Mouse (Mus musculus) stomach, embryonic 14.5 days (tissue): Measurements from ENCODE around the gene Myoz1. TPM values are rescaled to one million over a fixed set of nuclear protein-coding genes. Genes with fewer than 3 reads are reported as not detected.
"Not testable (repeated sequence)": the region's sequence is repeated elsewhere in the genome, so short reads cannot be mapped to it uniquely, and the experiment has no call there.

Experiments
- ATAC-seq: fragments of 200-750 bp; cut with Nextera tagmentation; 2 replicates; pipeline ENCODE4 v1.8.0; 2017; ENCODE audit warnings: low read depth, moderate TSS enrichment; ENCODE audit not compliant: insufficient number of reproducible peaks, insufficient read depth, low FRiP score
- H3K27ac ChIP-seq: fragments of 300-500 bp; sonication (generic); 2 replicates; pipeline ENCODE4 v1.5.1; 2014; ENCODE audit warnings: mild to moderate bottlenecking, low read length, moderate library complexity, mixed read lengths
- H3K27me3 ChIP-seq: fragments of 300-500 bp; sonication (generic); 2 replicates; pipeline ENCODE4 v1.6.1; 2014; ENCODE audit warnings: low read length, control low read depth, mixed read lengths; ENCODE audit not compliant: control insufficient read depth, insufficient read depth
- H3K36me3 ChIP-seq: fragments of 300-500 bp; sonication (generic); 2 replicates; pipeline ENCODE4 v1.6.1; 2014; ENCODE audit warnings: mild to moderate bottlenecking, control low read depth, low read length, moderate library complexity, mixed read lengths; ENCODE audit not compliant: control insufficient read depth, insufficient read depth
- H3K4me1 ChIP-seq: fragments of 300-500 bp; sonication (generic); 2 replicates; pipeline ENCODE4 v1.6.1; 2014; ENCODE audit warnings: low read length, control low read depth, mixed read lengths; ENCODE audit not compliant: control insufficient read depth, insufficient read depth
- H3K4me2 ChIP-seq: fragments of 300-500 bp; sonication (generic); replicated peaks from 2 replicates; pipeline ENCODE4 v1.6.1; 2014; ENCODE audit warnings: low read depth, low read length, control low read depth
- H3K4me3 ChIP-seq: fragments of 300-500 bp; sonication (generic); 2 replicates; pipeline ENCODE4 v1.5.1; 2014; ENCODE audit warnings: low read depth, low read length, control low read depth
- H3K9ac ChIP-seq: fragments of 300-500 bp; sonication (generic); replicated peaks from 2 replicates; pipeline ENCODE4 v1.6.1; 2014; ENCODE audit warnings: low read depth, mild to moderate bottlenecking, control low read depth, low read length, moderate library complexity, mixed read lengths
- H3K9me3 ChIP-seq: fragments of 300-500 bp; sonication (generic); 2 replicates; pipeline ENCODE4 v1.6.1; 2016; ENCODE audit warnings: low read depth, low read length, control low read depth; ENCODE audit not compliant: control insufficient read depth
- WGBS: fragments of 180-500 bp; shearing (Covaris S2); extraction: QIAGEN DNeasy Blood & Tissue Kit; methylation state at CpG from one replicate; pipeline ENCODE4 v1.1.7; 2014; 5-methylcytosine and 5-hydroxymethylcytosine counted together
- polyA plus RNA-seq: library from polyadenylated mRNA; unstranded; fragments of >200 nt; fragmentation: Nextera tagmentation; extraction: Ambion mirVana; gene quantifications from 2 replicates; pipeline ENCODE4 v1.2.1, GENCODE M21; 2014

The Myoz1 gene
- polyA plus RNA-seq, 1 experiment from 2014 or later = 0.29 TPM

- H3K4me1 ChIP-seq = peaks cover 6% of the 10 kb centered on the region; the same call in 1 of the 2 replicates
- H3K4me2 ChIP-seq = no peak overlapping the region
- no peak overlapping the region for H3K27ac ChIP-seq
- H3K4me3 ChIP-seq = no peak overlapping the region
- ATAC-seq = no peak
- H3K9ac ChIP-seq = no peak overlapping the region
- no peaks in the 10 kb centered on the region for H3K9me3 ChIP-seq
- no peaks in the 10 kb centered on the region for H3K36me3 ChIP-seq
- no peaks in the 10 kb centered on the region for H3K27me3 ChIP-seq
- 92% methylated on average over 6 of the region's 6 CpGs for WGBS
Observed at GRCm38 (mm10) chr14:20638702-20639101, 17.6 kb downstream of the Myoz1 start.

GRCm38 (mm10) chr14:20637818-20638574 is 18.3 kb downstream of the Myoz1 start:
- H3K27me3 ChIP-seq = no peaks in the 10 kb centered on the region
- no peak overlapping the region for H3K4me2 ChIP-seq
- no peaks in the 10 kb centered on the region for H3K9me3 ChIP-seq
- H3K27ac ChIP-seq = no peak overlapping the region
- no peak overlapping the region for H3K4me3 ChIP-seq
- H3K36me3 ChIP-seq = no peaks in the 10 kb centered on the region
- 74% methylated on average over 2 of the region's 2 CpGs for WGBS
- no peak for ATAC-seq
- H3K4me1 ChIP-seq = peaks cover 6% of the 10 kb centered on the region; the same call in 1 of the 2 replicates
- H3K9ac ChIP-seq = no peak overlapping the region

- 96% methylated on average over 3 of the region's 3 CpGs for WGBS
- not testable (repeated sequence) for H3K4me1 ChIP-seq, H3K9me3 ChIP-seq, H3K27me3 ChIP-seq, H3K9ac ChIP-seq, H3K36me3 ChIP-seq, H3K27ac ChIP-seq, H3K4me3 ChIP-seq, H3K4me2 ChIP-seq, ATAC-seq
Observed at GRCm38 (mm10) chr14:20636968-20637367, 19.4 kb downstream of the Myoz1 start.

DNA sequence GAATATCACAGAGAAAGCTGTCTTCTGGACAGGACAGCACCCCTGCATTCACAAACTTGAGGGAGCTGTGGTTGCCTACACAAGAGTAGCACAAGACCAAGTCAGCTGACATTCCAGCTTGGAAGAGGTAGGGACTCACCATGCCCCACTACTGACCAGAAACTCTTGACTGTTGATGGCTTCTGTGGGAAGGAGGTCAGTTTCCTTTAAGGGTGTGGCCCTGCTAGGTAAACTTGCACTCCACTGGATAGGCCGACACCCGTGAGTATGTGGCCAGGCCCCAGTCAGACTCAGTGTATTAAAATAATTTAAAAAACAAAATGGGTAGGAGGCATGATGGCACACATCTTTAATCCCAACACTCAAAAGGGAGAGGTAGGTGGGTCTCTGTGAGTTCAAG is 20.8 kb downstream of the Myoz1 start:
- Histone ChIP-seq H3K27ac (no peak overlapping the region), H3K9ac (no peak overlapping the region), H3K36me3 (no peaks in the 10 kb centered on the region), H3K27me3 (no peaks in the 10 kb centered on the region), H3K4me1 (no peaks in the 10 kb centered on the region), H3K4me3 (no peak overlapping the region), H3K4me2 (no peak overlapping the region), H3K9me3 (no peaks in the 10 kb centered on the region)
- 0 out of 2 replicates have a peak, but pooled peaks have one; percentile 43 for ATAC-seq
- 77% methylated on average over 2 of the region's 2 CpGs for WGBS

DNA sequence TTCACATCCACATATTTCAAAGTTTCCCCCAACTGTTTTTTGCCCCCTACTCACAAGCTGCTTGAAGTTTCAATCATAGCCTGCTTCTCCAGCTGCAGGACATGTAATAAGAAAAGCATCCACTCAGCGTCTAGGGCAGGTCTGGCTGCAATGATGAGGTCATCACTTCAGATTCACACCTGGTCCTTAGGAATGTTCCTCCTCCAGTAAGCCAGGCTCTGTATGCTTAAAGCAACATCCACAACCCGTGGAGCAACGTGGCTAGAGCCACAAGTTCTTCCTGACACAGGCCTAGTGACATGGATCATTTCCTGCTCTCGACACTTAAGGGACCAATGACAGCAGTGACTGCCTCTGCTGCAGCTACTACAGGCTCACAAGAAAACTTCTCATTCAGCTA is 25.1 kb downstream of the Myoz1 start:
- 40% methylated on average over 4 of the region's 4 CpGs for WGBS
- no peaks in the 10 kb centered on the region for H3K9me3 ChIP-seq
- ATAC-seq = no peak
- no peak overlapping the region for H3K27ac ChIP-seq
- no peaks in the 10 kb centered on the region for H3K36me3 ChIP-seq
- H3K9ac ChIP-seq = no peak overlapping the region
- H3K27me3 ChIP-seq = no peaks in the 10 kb centered on the region
- H3K4me3 ChIP-seq = no peak overlapping the region
- H3K4me1 ChIP-seq = no peaks in the 10 kb centered on the region
- H3K4me2 ChIP-seq = no peak overlapping the region

DNA sequence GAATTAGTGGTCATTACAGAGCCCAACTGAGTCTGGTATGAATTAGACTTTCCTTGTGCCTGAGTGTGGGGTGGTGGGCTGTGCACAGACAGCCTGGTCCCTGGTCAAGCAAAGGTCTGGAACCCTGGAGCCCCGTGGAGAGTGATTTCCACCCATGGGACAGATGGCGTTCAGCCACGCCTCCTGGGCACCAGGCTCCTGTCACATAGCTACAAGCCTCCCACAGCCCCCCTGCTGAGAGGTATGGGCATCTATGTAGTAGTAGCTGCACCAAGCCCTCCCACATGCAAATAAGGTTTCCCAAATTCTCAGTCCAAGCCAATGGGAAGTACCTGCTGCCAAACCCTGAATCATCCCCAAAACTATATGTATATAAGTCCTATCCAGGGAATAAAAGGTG is 29.4 kb downstream of the Myoz1 start:
- Histone ChIP-seq H3K9ac (no peak overlapping the region), H3K4me1 (no peaks in the 10 kb centered on the region), H3K9me3 (no peaks in the 10 kb centered on the region), H3K4me2 (no peak overlapping the region), H3K27me3 (no peaks in the 10 kb centered on the region), H3K36me3 (no peaks in the 10 kb centered on the region), H3K27ac (no peak overlapping the region), H3K4me3 (no peak overlapping the region)
- ATAC-seq = no peak
- WGBS = 86% methylated on average over 3 of the region's 3 CpGs

GRCm38 (mm10) chr14:20626447-20626846 is 29.9 kb downstream of the Myoz1 start:
- H3K9me3 ChIP-seq = no peaks in the 10 kb centered on the region
- no peaks in the 10 kb centered on the region for H3K36me3 ChIP-seq
- no peak overlapping the region for H3K4me3 ChIP-seq
- H3K9ac ChIP-seq = no peak overlapping the region
- H3K4me1 ChIP-seq = no peaks in the 10 kb centered on the region
- H3K4me2 ChIP-seq = no peak overlapping the region
- 86% methylated on average over 2 of the region's 2 CpGs for WGBS
- no peak overlapping the region for H3K27ac ChIP-seq
- ATAC-seq = no peak
- no peaks in the 10 kb centered on the region for H3K27me3 ChIP-seq

- Histone ChIP-seq H3K4me2 (no peak overlapping the region), H3K27me3 (no peaks in the 10 kb centered on the region), H3K4me3 (no peak overlapping the region), H3K36me3 (no peaks in the 10 kb centered on the region), H3K9me3 (no peaks in the 10 kb centered on the region), H3K4me1 (no peaks in the 10 kb centered on the region), H3K9ac (no peak overlapping the region), H3K27ac (no peak overlapping the region)
- no peak for ATAC-seq
- WGBS = 91% methylated on average over 3 of the region's 3 CpGs
Observed at GRCm38 (mm10) chr14:20622907-20623306, 33.4 kb downstream of the Myoz1 start.

DNA sequence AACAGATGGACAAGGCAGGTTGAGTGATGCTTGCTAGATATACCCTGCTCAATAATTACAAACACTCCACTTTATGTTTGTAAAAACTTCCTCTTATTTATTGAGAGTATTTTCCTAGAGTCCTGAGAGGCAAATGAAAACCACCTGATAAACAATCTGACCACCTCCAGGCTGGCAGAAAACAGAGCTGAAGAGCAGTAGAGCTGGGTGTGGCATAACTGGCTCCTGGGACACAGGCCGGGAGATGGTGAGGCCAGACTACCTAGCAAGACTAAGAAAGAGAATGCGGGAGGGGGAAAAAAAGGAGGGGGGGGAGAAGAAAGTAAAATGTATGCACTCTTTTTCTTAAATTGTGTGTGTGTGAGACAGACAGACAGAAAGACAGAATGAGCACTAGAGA is 33.9 kb downstream of the Myoz1 start:
- no peaks in the 10 kb centered on the region for H3K4me1 ChIP-seq
- WGBS = 73% methylated on average over 2 of the region's 2 CpGs
- no peaks in the 10 kb centered on the region for H3K27me3 ChIP-seq
- no peak for ATAC-seq
- H3K27ac ChIP-seq = no peak overlapping the region
- no peaks in the 10 kb centered on the region for H3K9me3 ChIP-seq
- H3K36me3 ChIP-seq = no peaks in the 10 kb centered on the region
- H3K4me3 ChIP-seq = no peak overlapping the region
- H3K9ac ChIP-seq = no peak overlapping the region
- H3K4me2 ChIP-seq = no peak overlapping the region
